Mouse (Mus musculus) myocyte (in vitro differentiated cells): Measurements from ENCODE around the gene Kcnb1. TPM values are rescaled to one million over a fixed set of nuclear protein-coding genes. Genes with fewer than 3 reads are reported as not detected.
A peak's percentile ranks its signal among the peaks of the same experiment; 100 is the strongest.

Experiments
- H3K27me3 ChIP-seq: one replicate; pipeline ENCODE4 v1.6.1; 2011; ENCODE audit not compliant: control insufficient read depth, insufficient read depth, insufficient read length
- H3K36me3 ChIP-seq: one replicate; pipeline ENCODE4 v1.6.1; 2011; ENCODE audit not compliant: control insufficient read depth, insufficient read depth
- H3K4me2 ChIP-seq: one replicate; pipeline ENCODE4 v1.6.1; 2011; ENCODE audit warnings: low read depth, control low read depth
- H3K4me3 ChIP-seq: one replicate; pipeline ENCODE4 v1.5.1; 2011; ENCODE audit warnings: mild to moderate bottlenecking, control low read depth, moderate library complexity
- H3K79me2 ChIP-seq: one replicate; pipeline ENCODE4 v1.6.1; 2011; ENCODE audit not compliant: control insufficient read depth, insufficient read depth
- H3ac ChIP-seq: one replicate; pipeline ENCODE4 v1.6.1; 2011; ENCODE audit not compliant: control insufficient read depth, insufficient read length
- CEBPB ChIP-seq: IDR thresholded peaks from 2 replicates; pipeline ENCODE4 v1.6.1; 2011; ENCODE audit warnings: mild to moderate bottlenecking, moderate library complexity; ENCODE audit not compliant: poor library complexity, insufficient read depth, severe bottlenecking
- E2F4 ChIP-seq: IDR thresholded peaks from one replicate; pipeline ENCODE4 v1.6.1; 2011; ENCODE audit warnings: mild to moderate bottlenecking, control low read depth, moderate library complexity; ENCODE audit not compliant: insufficient read depth
- MAX ChIP-seq: IDR thresholded peaks from one replicate; pipeline ENCODE4 v1.6.1; 2011; ENCODE audit warnings: low read depth, mild to moderate bottlenecking, control low read depth
- MYOD1 ChIP-seq, 3 experiments: IDR thresholded peaks; one replicate each; pipeline ENCODE4 v1.6.1; 2011; ENCODE audit warnings: control low read depth in 2 of 3, low read depth in 2 of 3, mild to moderate bottlenecking in 2 of 3, moderate library complexity in 1 of 3; ENCODE audit not compliant: insufficient read length in 2 of 3, control insufficient read depth in 1 of 3
- MYOG ChIP-seq, 3 experiments: IDR thresholded peaks; one replicate each; pipeline ENCODE4 v1.6.1; 2011; ENCODE audit warnings: control low read depth in 2 of 3, low read depth in 2 of 3, mild to moderate bottlenecking in 2 of 3; ENCODE audit not compliant: insufficient read length in 2 of 3, control insufficient read depth in 1 of 3, insufficient read depth in 1 of 3
- POLR2A ChIP-seq: IDR thresholded peaks from one replicate; pipeline ENCODE4 v1.6.1; 2011; ENCODE audit warnings: low read depth, mild to moderate bottlenecking, control low read depth, moderate library complexity; ENCODE audit not compliant: insufficient read length
- POLR2AphosphoS2 ChIP-seq: IDR thresholded peaks from one replicate; pipeline ENCODE4 v1.6.1; 2011; ENCODE audit warnings: low read depth, control low read depth; ENCODE audit not compliant: insufficient read length
- REST ChIP-seq: IDR thresholded peaks from one replicate; pipeline ENCODE4 v1.6.1; 2011; ENCODE audit warnings: mild to moderate bottlenecking, control low read depth, moderate library complexity; ENCODE audit not compliant: insufficient read depth, insufficient read length
- SRF ChIP-seq: IDR thresholded peaks from one replicate; pipeline ENCODE4 v1.6.1; 2011; ENCODE audit warnings: low read depth; ENCODE audit not compliant: control insufficient read depth, insufficient read length
- TCF12 ChIP-seq: IDR thresholded peaks from one replicate; pipeline ENCODE4 v1.6.1; 2011; ENCODE audit warnings: mild to moderate bottlenecking, control low read depth; ENCODE audit not compliant: poor library complexity, insufficient read depth, severe bottlenecking
- TCF3 ChIP-seq: IDR thresholded peaks from one replicate; pipeline ENCODE4 v1.6.1; 2011; ENCODE audit warnings: low read depth, control low read depth; ENCODE audit not compliant: insufficient read length
- USF1 ChIP-seq: IDR thresholded peaks from one replicate; pipeline ENCODE4 v1.6.1; 2011; ENCODE audit warnings: low read depth, mild to moderate bottlenecking, control low read depth, moderate library complexity
- polyA plus RNA-seq: library from polyadenylated mRNA; unstranded; fragments of >200 nt; fragmentation: generic; extraction: Trizol; gene quantifications from one replicate; pipeline ENCODE4 v1.2.1, GENCODE M21; 2012; ENCODE audit warnings: missing spikeins

The Kcnb1 gene
- polyA plus RNA-seq, 1 experiment = 0.42 TPM

GRCm38 (mm10) chr2:167142282-167142681 is 47.7 kb downstream of the Kcnb1 start:
- Histone ChIP-seq H3K27me3 (peaks cover 31% of the 10 kb centered on the region), H3K4me3 (no peak overlapping the region), H3ac (no peak overlapping the region), H3K36me3 (no peaks in the 10 kb centered on the region), H3K4me2 (no peak overlapping the region), H3K79me2 (no peaks in the 10 kb centered on the region)
- TF ChIP-seq E2F4 (no peak), MYOG (IDR thresholded peaks at IDR 0.05; ENCODE audit: control insufficient read depth in 1 of 3, insufficient read depth in 1 of 3, insufficient read length in 2 of 3, low read depth in 2 of 3) (no peak), POLR2AphosphoS2 (no peak), SRF (no peak), REST (no peak), POLR2A (no peak), MYOD1 (IDR thresholded peaks at IDR 0.05; ENCODE audit: control insufficient read depth in 1 of 3, insufficient read length in 2 of 3, low read depth in 2 of 3) (no peak), TCF12 (no peak), USF1 (no peak)

GRCm38 (mm10) chr2:167141810-167142209 is 48.1 kb downstream of the Kcnb1 start:
- TF ChIP-seq USF1 (no peak), TCF3 (no peak)
- Histone ChIP-seq H3ac (no peak overlapping the region), H3K79me2 (no peaks in the 10 kb centered on the region), H3K27me3 (peaks cover 36% of the 10 kb centered on the region), H3K4me3 (no peak overlapping the region), H3K36me3 (no peaks in the 10 kb centered on the region), H3K4me2 (no peak overlapping the region)

GRCm38 (mm10) chr2:167139801-167140269 is 50.1 kb downstream of the Kcnb1 start:
- H3K79me2 ChIP-seq = no peaks in the 10 kb centered on the region
- H3K4me2 ChIP-seq = peak overlapping the region; percentile 34
- peaks cover 35% of the 10 kb centered on the region for H3K27me3 ChIP-seq
- no peak overlapping the region for H3K4me3 ChIP-seq
- no peaks in the 10 kb centered on the region for H3K36me3 ChIP-seq
- no peak overlapping the region for H3ac ChIP-seq
- no peak for TF ChIP-seq SRF
- TF ChIP-seq CEBPB = no peak
- TF ChIP-seq USF1 = no peak
- TF ChIP-seq TCF3 = peak; percentile 67
- TF ChIP-seq POLR2A = no peak
- TF ChIP-seq MYOG (IDR thresholded peaks at IDR 0.05; ENCODE audit: control insufficient read depth in 1 of 3, insufficient read depth in 1 of 3, insufficient read length in 2 of 3, low read depth in 2 of 3) = peak in 2 of 3 experiments; percentile 59 to 93
- no peak for TF ChIP-seq MAX
- peak; percentile 18 for TF ChIP-seq TCF12
- no peak for TF ChIP-seq E2F4
- no peak for TF ChIP-seq REST
- peak in 2 of 3 experiments; percentile 49 to 97 for TF ChIP-seq MYOD1 (IDR thresholded peaks at IDR 0.05; ENCODE audit: control insufficient read depth in 1 of 3, insufficient read length in 2 of 3, low read depth in 2 of 3)
- no peak for TF ChIP-seq POLR2AphosphoS2

GRCm38 (mm10) chr2:167138611-167139010 is 51.3 kb downstream of the Kcnb1 start:
- Histone ChIP-seq H3K27me3 (peaks cover 29% of the 10 kb centered on the region), H3ac (no peak overlapping the region), H3K4me3 (no peak overlapping the region), H3K36me3 (no peaks in the 10 kb centered on the region), H3K79me2 (no peaks in the 10 kb centered on the region), H3K4me2 (no peak overlapping the region)
- TF ChIP-seq MYOD1 (IDR thresholded peaks at IDR 0.05; ENCODE audit: control insufficient read depth in 1 of 3, insufficient read length in 2 of 3, low read depth in 2 of 3) (no peak), E2F4 (no peak), TCF12 (no peak), REST (no peak), MAX (no peak), SRF (no peak), POLR2A (no peak), CEBPB (no peak)

GRCm38 (mm10) chr2:167136909-167137308 is 53.0 kb downstream of the Kcnb1 start:
- Histone ChIP-seq H3K36me3 (no peaks in the 10 kb centered on the region), H3K4me3 (no peak overlapping the region), H3ac (no peak overlapping the region), H3K4me2 (no peak overlapping the region), H3K79me2 (no peaks in the 10 kb centered on the region), H3K27me3 (peaks cover 45% of the 10 kb centered on the region)
- TF ChIP-seq CEBPB = no peak
- no peak for TF ChIP-seq MYOD1 (IDR thresholded peaks at IDR 0.05; ENCODE audit: control insufficient read depth in 1 of 3, insufficient read length in 2 of 3, low read depth in 2 of 3)
- no peak for TF ChIP-seq TCF3
- TF ChIP-seq SRF = no peak
